Comparison of ENCODE assay signal across 8 mouse cellular contexts in genomic region chr19:53648802-53649236, GRCm38 (mm10). TPM values are rescaled to one million over a fixed set of nuclear protein-coding genes. Genes with fewer than 3 reads are reported as not detected.
A peak's percentile ranks its signal among the peaks of the same experiment; 100 is the strongest.
DNase-seq lines count a peak whose midpoint lies in the region; ATAC-seq and TF ChIP-seq lines count a peak whose summit lies in the region.

No protein-coding gene starts in this region.

- H3K9ac ChIP-seq in midbrain, embryonic 15.5 days = no peak overlapping the region

- peak; percentile 72 for ATAC-seq in midbrain, embryonic 15.5 days (replicated peaks)

- 0 out of 2 replicates have a peak overlapping the region, but pooled peaks have one; percentile 17 for H3K4me2 ChIP-seq in midbrain, embryonic 15.5 days

- H3K4me3 ChIP-seq in kidney, adult 2 months (ENCODE audit: insufficient read depth, low read depth, low read length) = no peak overlapping the region
- 0 out of 2 replicates have a peak overlapping the region, but pooled peaks have one; percentile 5 for H3K4me3 ChIP-seq in limb, embryonic 10.5 days
- no peak overlapping the region for H3K4me3 ChIP-seq in midbrain, embryonic 15.5 days
- H3K4me3 ChIP-seq in spleen, adult 2 months (ENCODE audit: extremely low read depth, insufficient read depth, insufficient read length) = no peak overlapping the region

- TF ChIP-seq CTCF in kidney, adult 2 months (conservative IDR thresholded peaks at IDR 0.05; ENCODE audit: insufficient read depth, insufficient read length, low read depth, low read length) = peak; percentile 82
- peak; percentile 75; the same call in 1 of the 2 replicates for TF ChIP-seq CTCF in spleen, adult 2 months (IDR thresholded peaks at IDR 0.05; ENCODE audit: extremely low read depth, insufficient read depth, insufficient read length, insufficient replicate concordance)

- peaks cover 6% of the 10 kb centered on the region; the same call in 1 of the 2 replicates for H3K36me3 ChIP-seq in kidney, adult 2 months (ENCODE audit: control insufficient read depth, insufficient read depth, low read length)
- peaks cover 42% of the 10 kb centered on the region for H3K36me3 ChIP-seq in limb, embryonic 10.5 days
- peaks cover 23% of the 10 kb centered on the region for H3K36me3 ChIP-seq in midbrain, embryonic 15.5 days (replicated peaks)
- H3K36me3 ChIP-seq in spleen, adult 2 months (ENCODE audit: control insufficient read depth, insufficient read depth, low read length) = peaks cover 16% of the 10 kb centered on the region

- H3K4me1 ChIP-seq in kidney, adult 2 months (ENCODE audit: control insufficient read depth, insufficient read depth, low read length) = no peaks in the 10 kb centered on the region; the same call in 1 of the 2 replicates
- peaks cover 27% of the 10 kb centered on the region for H3K4me1 ChIP-seq in limb, embryonic 10.5 days
- H3K4me1 ChIP-seq in midbrain, embryonic 15.5 days = peaks cover 13% of the 10 kb centered on the region; the same call in 1 of the 2 replicates
- no peaks in the 10 kb centered on the region for H3K4me1 ChIP-seq in spleen, adult 2 months (ENCODE audit: control insufficient read depth, insufficient read depth, insufficient read length)

- no peak overlapping the region for H3K27ac ChIP-seq in kidney, adult 2 months (ENCODE audit: insufficient read depth, low read depth, low read length)
- peak overlapping the region; percentile 72 for H3K27ac ChIP-seq in limb, embryonic 10.5 days
- H3K27ac ChIP-seq in midbrain, embryonic 15.5 days = no peak overlapping the region
- H3K27ac ChIP-seq in spleen, adult 2 months (ENCODE audit: insufficient read depth, low read length) = no peak overlapping the region

- no peak for TF ChIP-seq POLR2A in kidney, adult 2 months (IDR thresholded peaks at IDR 0.05; ENCODE audit: low read depth, low read length)
- no peak for TF ChIP-seq POLR2A in spleen, adult 2 months (IDR thresholded peaks at IDR 0.05; ENCODE audit: low read depth, low read length)

- WGBS in kidney, adult 2 months = 31% methylated on average over 10 of the region's 10 CpGs
- 39% methylated on average over 10 of the region's 10 CpGs for WGBS in limb, embryonic 10.5 days
- 37% methylated on average over 10 of the region's 10 CpGs for WGBS in midbrain, embryonic 15.5 days
- 44% methylated on average over 10 of the region's 10 CpGs for WGBS in spleen, adult 2 months

- no peaks in the 10 kb centered on the region for H3K27me3 ChIP-seq in kidney, adult 2 months (replicated peaks; ENCODE audit: control insufficient read depth, insufficient read depth, low read length)
- H3K27me3 ChIP-seq in limb, embryonic 10.5 days (ENCODE audit: low read depth, poor library complexity, severe bottlenecking) = no peaks in the 10 kb centered on the region
- no peaks in the 10 kb centered on the region for H3K27me3 ChIP-seq in midbrain, embryonic 15.5 days (replicated peaks)
- no peaks in the 10 kb centered on the region for H3K27me3 ChIP-seq in spleen, adult 2 months (ENCODE audit: control insufficient read depth, insufficient read depth, low read length)

- peak; percentile 90 for DNase-seq in 3T3-L1 (ENCODE audit: low read depth, low spot score)
- DNase-seq in adrenal gland, adult 8-10 months = peak; percentile 31
- peak; percentile 78 for DNase-seq in embryo, embryonic 9.5 days (ENCODE audit: extremely low spot score)
- DNase-seq in heart, adult 18-20 months = peak; percentile 65 to 86
- DNase-seq in kidney, adult 2 months = peak; percentile 71
- DNase-seq in limb, embryonic 10.5 days (ENCODE audit: low spot score) = peak; percentile 83
- peak; percentile 27 to 33 for DNase-seq in spleen, adult 2 months (ENCODE audit: low read depth in 1 of 2, low spot score in 2 of 2)

- no peaks in the 10 kb centered on the region for H3K9me3 ChIP-seq in limb, embryonic 10.5 days (replicated peaks)
- H3K9me3 ChIP-seq in midbrain, embryonic 15.5 days = no peaks in the 10 kb centered on the region

RNA-seq across cellular contexts. Expression of gene Rbm20, which starts 28.3 kb away (rescaled TPM):
- 1 to 10 TPM; 1.4 to 1.9 (median 1.7) TPM for total RNA-seq in adrenal gland, adult 8-10 months (2022)
- 100 to 1,000 TPM; 175 to 184 TPM for total RNA-seq in heart, adult 18-20 months (2021)
- 4.3 and 4.5 TPM in 2 replicates for polyA plus RNA-seq in kidney, adult 2 months (2012; rRNA removed)
- 0.73 and 1.9 TPM in 2 replicates for polyA plus RNA-seq in limb, embryonic 10.5 days (2016; fragmentation: Nextera tagmentation; extraction: Ambion mirVana)
- polyA plus RNA-seq in midbrain, embryonic 15.5 days (2015; fragmentation: Nextera tagmentation; extraction: Ambion mirVana) = 0.87 and 1.0 TPM in 2 replicates
- 0.12 and 0.22 TPM in 2 replicates for polyA plus RNA-seq in spleen, adult 2 months (2012; rRNA removed)

RNA-seq across cellular contexts. Expression of gene Smc3, which starts 48.6 kb away (rescaled TPM):
- total RNA-seq in adrenal gland, adult 8-10 months (2022) = 10 to 100 TPM; 28.7 to 41.8 (median 33.2) TPM
- 10 to 100 TPM; 20.2 to 22.6 TPM for total RNA-seq in heart, adult 18-20 months (2021)
- polyA plus RNA-seq in kidney, adult 2 months (2012; rRNA removed) = 3.3 and 5.1 TPM in 2 replicates
- polyA plus RNA-seq in limb, embryonic 10.5 days (2016; fragmentation: Nextera tagmentation; extraction: Ambion mirVana) = 62.4 and 77.0 TPM in 2 replicates
- polyA plus RNA-seq in midbrain, embryonic 15.5 days (2015; fragmentation: Nextera tagmentation; extraction: Ambion mirVana) = 60.0 and 61.1 TPM in 2 replicates
- 2.9 and 3.6 TPM in 2 replicates for polyA plus RNA-seq in spleen, adult 2 months (2012; rRNA removed)

RNA-seq across cellular contexts. Expression of gene Nutf2-ps1, which starts 60.0 kb away (rescaled TPM):
- 10 to 100 TPM; 64.7 to 85.3 (median 72.1) TPM for total RNA-seq in adrenal gland, adult 8-10 months (2022)
- 10 to 100 TPM; 61.0 to 86.5 TPM for total RNA-seq in heart, adult 18-20 months (2021)
- 96.4 and 112 TPM in 2 replicates for polyA plus RNA-seq in kidney, adult 2 months (2012; rRNA removed)
- polyA plus RNA-seq in limb, embryonic 10.5 days (2016; fragmentation: Nextera tagmentation; extraction: Ambion mirVana) = 549 and 585 TPM in 2 replicates
- polyA plus RNA-seq in midbrain, embryonic 15.5 days (2015; fragmentation: Nextera tagmentation; extraction: Ambion mirVana) = 219 and 237 TPM in 2 replicates
- polyA plus RNA-seq in spleen, adult 2 months (2012; rRNA removed) = 63.5 and 68.4 TPM in 2 replicates

Comparison
In these comparisons a context has a peak if more than half of its experiments do, and no peak if none do; other contexts are left out.
1. DNase-seq: peak in every context shown above with its lines; median percentile 90 in 3T3-L1; 83 in limb, embryonic 10.5 days; 78 in embryo, embryonic 9.5 days; 76 in heart, adult 18-20 months; 71 in kidney, adult 2 months; 31 in adrenal gland, adult 8-10 months; 30 in spleen, adult 2 months.
2. RNA of gene Smc3, which starts 48.6 kb away (polyA plus RNA-seq): 62.4 to 77.0 TPM in limb, embryonic 10.5 days and 60.0 to 61.1 TPM in midbrain, embryonic 15.5 days; 3.3 to 5.1 TPM in kidney, adult 2 months and 2.9 to 3.6 TPM in spleen, adult 2 months; every median in the first group is over 10 times any median in the second.